Mouse (Mus musculus) heart, embryonic 15.5 days (tissue): ENCODE data around the gene Anxa8. TPM values are rescaled to one million over a fixed set of nuclear protein-coding genes. Genes with fewer than 3 reads are reported as not detected.

Experiments
- polyA plus RNA-seq: library from polyadenylated mRNA; unstranded; fragments of >200 nt; fragmentation: Nextera tagmentation; extraction: Ambion mirVana; gene quantifications from 2 replicates; pipeline ENCODE4 v1.2.1, GENCODE M21; 2015

Anxa8 gene
- polyA plus RNA-seq, 1 experiment from 2014 or later: 2.0 TPM

Other genes starting within 250 kb of the Anxa8 start
- gene Gdf10, start 162.4 kb upstream of the Anxa8 start, polyA plus RNA-seq: 7.1 and 17.1 TPM in 2 replicates
- 0.11 and 0.19 TPM in 2 replicates for gene Gdf2, start 144.9 kb upstream of the Anxa8 start, polyA plus RNA-seq
- 0.04 TPM in 1 of 2 replicates, not detected in the other for gene Rbp3, start 132.0 kb upstream of the Anxa8 start, polyA plus RNA-seq
- gene Zfp488, start 107.2 kb upstream of the Anxa8 start, polyA plus RNA-seq: 0.03 TPM in 1 of 2 replicates, not detected in the other
- not detected in 2 replicates for gene Gm30083, start 70.8 kb upstream of the Anxa8 start, polyA plus RNA-seq
- gene Gm5460, start 69.2 kb upstream of the Anxa8 start, polyA plus RNA-seq: not detected in 2 replicates
- gene Antxrl, start 33.3 kb upstream of the Anxa8 start, polyA plus RNA-seq: not detected in 2 replicates
- not detected in 2 replicates for gene A630023A22Rik, start 16.8 kb downstream of the Anxa8 start, polyA plus RNA-seq
- 0.13 and 0.15 TPM in 2 replicates for gene Npy4r, start 66.5 kb downstream of the Anxa8 start, polyA plus RNA-seq
- 0.10 and 0.11 TPM in 2 replicates for gene Gprin2, start 115.7 kb downstream of the Anxa8 start, polyA plus RNA-seq
- 0.35 and 0.77 TPM in 2 replicates for gene Syt15, start 133.6 kb downstream of the Anxa8 start, polyA plus RNA-seq
- 8.0 and 8.6 TPM in 2 replicates for gene Shld2, start 224.5 kb downstream of the Anxa8 start, polyA plus RNA-seq
- 55.9 and 60.3 TPM in 2 replicates for gene Glud1, start 224.7 kb downstream of the Anxa8 start, polyA plus RNA-seq